Mouse (Mus musculus) forebrain, embryonic 12.5 days (tissue): Measurements from ENCODE around the gene Nln. TPM values are rescaled to one million over a fixed set of nuclear protein-coding genes. Genes with fewer than 3 reads are reported as not detected.

ENCODE experiments used
- ATAC-seq: fragments of 200-750 bp; cut with Nextera tagmentation; 2 replicates; pipeline ENCODE4 v1.8.0; 2017; ENCODE audit warnings: moderate TSS enrichment; ENCODE audit not compliant: low FRiP score
- H3K27ac ChIP-seq: fragments of 300-500 bp; sonication (generic); 2 replicates; pipeline ENCODE4 v1.5.1; 2016; ENCODE audit warnings: mild to moderate bottlenecking
- H3K27me3 ChIP-seq: fragments of 300-500 bp; sonication (generic); 2 replicates; pipeline ENCODE4 v1.6.1; 2016; ENCODE audit warnings: mild to moderate bottlenecking
- H3K36me3 ChIP-seq: fragments of 300-500 bp; sonication (generic); replicated peaks from 2 replicates; pipeline ENCODE4 v1.6.1; 2016; ENCODE audit warnings: mild to moderate bottlenecking
- H3K4me1 ChIP-seq: fragments of 300-500 bp; sonication (generic); 2 replicates; pipeline ENCODE4 v1.6.1; 2016
- H3K4me2 ChIP-seq: fragments of 300-500 bp; sonication (generic); 2 replicates; pipeline ENCODE4 v1.6.1; 2016; ENCODE audit warnings: mild to moderate bottlenecking, moderate library complexity
- H3K4me3 ChIP-seq: fragments of 300-500 bp; sonication (generic); replicated peaks from 2 replicates; pipeline ENCODE4 v1.5.1; 2016; ENCODE audit warnings: mild to moderate bottlenecking
- H3K9ac ChIP-seq: fragments of 300-500 bp; sonication (generic); 2 replicates; pipeline ENCODE4 v1.6.1; 2016; ENCODE audit warnings: mild to moderate bottlenecking
- H3K9me3 ChIP-seq: fragments of 300-500 bp; sonication (generic); 2 replicates; pipeline ENCODE4 v1.6.1; 2016
- WGBS: fragments of 180-500 bp; shearing (Covaris S2); methylation state at CpG from one replicate; pipeline ENCODE4 v1.1.7; 2016; 5-methylcytosine and 5-hydroxymethylcytosine counted together
- polyA plus RNA-seq: library from polyadenylated mRNA; unstranded; fragments of >200 nt; fragmentation: Nextera tagmentation; extraction: Ambion mirVana; gene quantifications from 2 replicates; pipeline ENCODE4 v1.2.1, GENCODE M21; 2016

The Nln gene
- polyA plus RNA-seq, 1 experiment from 2014 or later = 25.0 TPM

- H3K9ac ChIP-seq = no peak overlapping the region
- no peaks in the 10 kb centered on the region for H3K27me3 ChIP-seq
- no peaks in the 10 kb centered on the region for H3K9me3 ChIP-seq
- no peak for ATAC-seq
- H3K4me2 ChIP-seq = no peak overlapping the region
- WGBS = 11% methylated on average over 1 of the region's 1 CpGs
- H3K36me3 ChIP-seq = no peaks in the 10 kb centered on the region
- H3K4me1 ChIP-seq = no peaks in the 10 kb centered on the region; the same call in 1 of the 2 replicates
- H3K4me3 ChIP-seq = no peak overlapping the region
- H3K27ac ChIP-seq = no peak overlapping the region
Measured at GRCm38 (mm10) chr13:104091734-104092133, 17.7 kb downstream of the Nln start.

DNA sequence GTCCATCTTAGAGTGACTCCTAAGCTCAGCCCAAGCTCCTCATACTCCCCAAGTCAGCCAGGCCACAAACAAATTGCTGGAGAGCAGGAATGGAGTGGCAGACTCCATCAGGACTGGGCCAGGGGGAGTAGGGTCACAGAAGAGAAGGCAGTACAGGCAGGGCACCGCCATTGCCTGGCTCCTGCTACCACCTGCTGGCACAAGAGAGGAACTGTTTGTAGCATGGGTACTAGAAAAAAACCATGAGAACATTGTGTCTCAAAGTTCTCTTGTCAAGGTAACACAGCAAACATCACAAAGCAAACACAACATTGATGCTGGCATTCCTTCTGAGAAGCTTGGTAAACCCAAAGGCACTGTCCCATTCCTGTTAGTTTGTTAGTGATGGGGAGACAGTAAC lies 20.0 kb downstream of the Nln start:
- Histone ChIP-seq H3K4me3 (no peak overlapping the region), H3K4me1 (no peaks in the 10 kb centered on the region), H3K27me3 (no peaks in the 10 kb centered on the region), H3K4me2 (no peak overlapping the region), H3K9ac (no peak overlapping the region), H3K36me3 (no peaks in the 10 kb centered on the region), H3K27ac (no peak overlapping the region), H3K9me3 (no peaks in the 10 kb centered on the region)
- ATAC-seq = peak; percentile 55; the same call in 1 of the 2 replicates
- WGBS = 12% methylated on average over 1 of the region's 1 CpGs

GRCm38 (mm10) chr13:104084600-104084999 lies 24.8 kb downstream of the Nln start:
- WGBS = 85% methylated on average over 2 of the region's 2 CpGs
- Histone ChIP-seq H3K27ac (no peak overlapping the region), H3K9ac (no peak overlapping the region), H3K4me2 (no peak overlapping the region), H3K27me3 (no peaks in the 10 kb centered on the region), H3K4me3 (no peak overlapping the region), H3K9me3 (no peaks in the 10 kb centered on the region), H3K36me3 (no peaks in the 10 kb centered on the region), H3K4me1 (no peaks in the 10 kb centered on the region)
- ATAC-seq = no peak

- no peaks in the 10 kb centered on the region for H3K9me3 ChIP-seq
- no peak overlapping the region for H3K4me3 ChIP-seq
- H3K27me3 ChIP-seq = no peaks in the 10 kb centered on the region
- no peak overlapping the region for H3K4me2 ChIP-seq
- no peak for ATAC-seq
- H3K36me3 ChIP-seq = no peaks in the 10 kb centered on the region
- WGBS = 97% methylated on average over 7 of the region's 7 CpGs
- H3K9ac ChIP-seq = no peak overlapping the region
- H3K4me1 ChIP-seq = no peaks in the 10 kb centered on the region
- no peak overlapping the region for H3K27ac ChIP-seq
Measured at GRCm38 (mm10) chr13:104082504-104082903, 26.9 kb downstream of the Nln start.

DNA sequence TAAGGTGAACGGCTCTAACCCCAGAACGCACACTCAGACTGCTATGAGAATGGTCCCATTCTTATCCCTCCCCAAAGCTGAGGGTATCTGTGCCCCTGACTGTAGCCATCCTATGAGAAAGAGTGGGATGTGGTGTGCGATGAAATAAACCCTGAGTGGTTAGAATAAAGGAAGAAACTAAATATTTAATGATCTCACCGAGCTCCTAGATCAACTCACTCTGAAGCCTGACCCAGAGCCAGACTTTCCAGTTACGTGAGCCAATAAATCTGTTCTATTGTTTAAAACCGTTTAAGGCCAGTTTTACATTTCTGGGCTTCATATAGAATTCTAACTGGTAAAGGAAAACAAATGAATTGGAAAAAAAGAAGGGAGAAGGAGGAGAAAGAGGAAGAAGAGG lies 32.4 kb downstream of the Nln start:
- no peak for ATAC-seq
- Histone ChIP-seq H3K9me3 (no peaks in the 10 kb centered on the region), H3K4me1 (no peaks in the 10 kb centered on the region), H3K9ac (no peak overlapping the region), H3K4me2 (no peak overlapping the region), H3K36me3 (0 out of 2 replicates have a peak, but pooled peaks cover 2% of the 10 kb centered on the region), H3K27me3 (no peaks in the 10 kb centered on the region), H3K27ac (no peak overlapping the region), H3K4me3 (no peak overlapping the region)
- WGBS = 91% methylated on average over 6 of the region's 6 CpGs

- no peaks in the 10 kb centered on the region for H3K27me3 ChIP-seq
- 87% methylated on average over 10 of the region's 10 CpGs for WGBS
- H3K4me2 ChIP-seq = no peak overlapping the region
- H3K4me3 ChIP-seq = no peak overlapping the region
- H3K27ac ChIP-seq = no peak overlapping the region
- H3K4me1 ChIP-seq = no peaks in the 10 kb centered on the region
- peaks cover 4% of the 10 kb centered on the region; the same call in 1 of the 2 replicates for H3K36me3 ChIP-seq
- ATAC-seq = no peak
- H3K9ac ChIP-seq = no peak overlapping the region
- H3K9me3 ChIP-seq = no peaks in the 10 kb centered on the region
Measured at GRCm38 (mm10) chr13:104074731-104075130, 34.7 kb downstream of the Nln start.

GRCm38 (mm10) chr13:104074230-104074629 lies 35.2 kb downstream of the Nln start:
- H3K4me2 ChIP-seq = no peak overlapping the region
- H3K36me3 ChIP-seq = peaks cover 4% of the 10 kb centered on the region; the same call in 1 of the 2 replicates
- H3K27me3 ChIP-seq = no peaks in the 10 kb centered on the region
- no peaks in the 10 kb centered on the region for H3K9me3 ChIP-seq
- ATAC-seq = no peak
- H3K4me1 ChIP-seq = no peaks in the 10 kb centered on the region
- no peak overlapping the region for H3K4me3 ChIP-seq
- H3K9ac ChIP-seq = no peak overlapping the region
- no peak overlapping the region for H3K27ac ChIP-seq
- WGBS = 97% methylated on average over 8 of the region's 8 CpGs

DNA sequence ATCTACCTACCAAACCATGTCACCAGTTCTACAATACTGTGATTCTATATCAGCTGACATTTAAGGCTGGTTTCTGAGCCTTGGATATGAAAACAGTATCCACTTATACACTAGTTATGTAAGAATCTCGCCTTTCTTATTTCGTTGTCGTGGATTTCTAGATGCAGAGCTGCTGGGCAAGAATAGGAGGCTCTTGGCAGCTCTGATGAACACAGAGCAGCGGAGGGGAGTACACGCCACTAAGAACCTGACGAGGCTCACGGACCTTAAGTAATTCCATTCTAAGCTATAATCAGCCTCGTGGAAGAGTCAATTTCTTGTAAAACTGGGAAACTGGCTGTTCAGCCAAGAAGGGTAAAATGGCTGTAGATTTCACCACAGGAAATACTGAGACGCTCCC lies 37.1 kb downstream of the Nln start:
- H3K9me3 ChIP-seq = no peaks in the 10 kb centered on the region
- no peak for ATAC-seq
- WGBS = 85% methylated on average over 9 of the region's 9 CpGs

GRCm38 (mm10) chr13:104070703-104071102 lies 38.7 kb downstream of the Nln start:
- 84% methylated on average over 3 of the region's 3 CpGs for WGBS
- Histone ChIP-seq H3K36me3 (peaks cover 4% of the 10 kb centered on the region; the same call in 1 of the 2 replicates), H3K27ac (no peak overlapping the region), H3K4me1 (no peaks in the 10 kb centered on the region), H3K9ac (no peak overlapping the region), H3K9me3 (no peaks in the 10 kb centered on the region), H3K4me2 (no peak overlapping the region), H3K4me3 (no peak overlapping the region), H3K27me3 (no peaks in the 10 kb centered on the region)
- ATAC-seq = no peak

More for the DNA sequence above, 37.1 kb downstream of the Nln start:
- Histone ChIP-seq H3K4me2 (no peak overlapping the region), H3K27ac (no peak overlapping the region), H3K4me1 (no peaks in the 10 kb centered on the region), H3K4me3 (no peak overlapping the region), H3K27me3 (no peaks in the 10 kb centered on the region), H3K9ac (no peak overlapping the region), H3K36me3 (peaks cover 4% of the 10 kb centered on the region; the same call in 1 of the 2 replicates)

- Histone ChIP-seq H3K4me1 (no peaks in the 10 kb centered on the region), H3K9ac (no peak overlapping the region), H3K4me2 (no peak overlapping the region), H3K9me3 (no peaks in the 10 kb centered on the region), H3K36me3 (peaks cover 4% of the 10 kb centered on the region; the same call in 1 of the 2 replicates), H3K27me3 (no peaks in the 10 kb centered on the region), H3K4me3 (no peak overlapping the region), H3K27ac (no peak overlapping the region)
- WGBS = 94% methylated on average over 11 of the region's 11 CpGs
- ATAC-seq = no peak
Measured at GRCm38 (mm10) chr13:104069216-104069615, 40.2 kb downstream of the Nln start.

DNA sequence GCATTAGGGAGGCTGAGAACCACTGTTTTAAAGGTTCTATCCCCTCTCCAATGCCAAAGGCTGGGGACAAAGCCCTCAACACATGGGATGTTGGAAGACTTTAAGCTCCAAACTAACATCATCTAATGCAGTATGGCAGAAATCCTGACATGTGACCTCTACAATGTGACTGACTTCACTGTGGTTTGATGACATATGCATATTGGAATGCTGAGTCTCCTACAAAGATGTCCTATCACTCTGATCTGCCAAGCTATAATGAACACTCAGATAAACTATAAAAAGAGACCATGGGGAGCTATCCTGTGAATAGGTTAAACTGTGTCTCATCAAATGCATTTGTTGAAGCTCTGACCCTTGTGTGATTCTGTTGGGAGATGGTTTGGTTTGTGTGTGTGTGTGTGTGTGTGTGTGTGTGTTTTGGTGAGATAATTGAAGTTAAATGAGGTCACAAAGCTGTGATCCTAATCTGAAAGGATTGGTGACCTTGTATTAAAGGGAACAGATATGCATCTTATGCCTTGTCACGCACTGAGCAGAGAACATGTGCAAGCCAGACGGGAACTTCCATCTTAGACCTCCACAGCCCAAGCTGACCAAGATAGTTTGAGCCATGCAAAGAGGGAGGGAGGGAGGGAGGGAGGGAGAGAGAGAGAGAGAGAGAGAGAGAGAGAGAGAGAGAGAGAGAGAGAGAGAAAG lies 43.6 kb downstream of the Nln start:
- Histone ChIP-seq H3K9me3 (no peaks in the 10 kb centered on the region), H3K4me1 (peaks cover 8% of the 10 kb centered on the region; the same call in 1 of the 2 replicates), H3K27me3 (no peaks in the 10 kb centered on the region), H3K36me3 (peaks cover 4% of the 10 kb centered on the region; the same call in 1 of the 2 replicates), H3K9ac (no peak overlapping the region), H3K4me3 (no peak overlapping the region), H3K27ac (no peak overlapping the region), H3K4me2 (no peak overlapping the region)
- no peak for ATAC-seq
- 86% methylated on average over 2 of the region's 2 CpGs for WGBS

DNA sequence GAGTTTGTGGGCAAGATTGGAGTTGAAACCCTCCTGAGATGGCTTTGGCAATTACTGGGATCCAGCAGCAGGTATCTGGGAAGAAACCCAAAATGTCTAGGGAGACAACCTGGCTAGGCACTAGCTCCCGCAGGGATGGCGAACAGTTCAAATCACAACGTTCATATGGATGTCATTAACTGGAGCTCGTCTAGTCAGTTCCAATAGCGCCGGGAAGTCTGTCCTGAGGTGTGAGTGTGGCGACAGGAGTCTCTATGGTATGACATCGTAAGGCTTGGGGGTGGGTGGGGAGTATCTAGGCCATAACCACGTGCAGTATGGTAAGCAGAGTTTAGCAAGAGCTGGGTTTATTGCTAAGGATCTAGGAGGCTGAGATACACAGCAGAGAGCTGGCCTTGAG lies 46.4 kb downstream of the Nln start:
- no peak overlapping the region for H3K4me3 ChIP-seq
- no peaks in the 10 kb centered on the region for H3K9me3 ChIP-seq
- H3K27me3 ChIP-seq = no peaks in the 10 kb centered on the region
- H3K4me1 ChIP-seq = peaks cover 8% of the 10 kb centered on the region; the same call in 1 of the 2 replicates
- no peak overlapping the region for H3K4me2 ChIP-seq
- ATAC-seq = no peak
- H3K9ac ChIP-seq = no peak overlapping the region
- peaks cover 9% of the 10 kb centered on the region for H3K36me3 ChIP-seq
- no peak overlapping the region for H3K27ac ChIP-seq
- WGBS = 84% methylated on average over 9 of the region's 9 CpGs
